Mouse (Mus musculus) CH12.LX (cell line): ENCODE data around the gene Tia1. TPM values are rescaled to one million over a fixed set of nuclear protein-coding genes. Genes with fewer than 3 reads are reported as not detected.
A peak's percentile ranks its signal among the peaks of the same experiment; 100 is the strongest.

Source experiments
- DNase-seq: peaks from one replicate; pipeline ENCODE4 v3.0.0-alpha.2; 2013; ENCODE audit errors: extremely low read depth
- H3K27ac ChIP-seq: 2 replicates; pipeline ENCODE4 v1.5.1; 2012; ENCODE audit warnings: low read depth, mild to moderate bottlenecking, control low read depth, moderate library complexity; ENCODE audit not compliant: insufficient read depth
- H3K27me3 ChIP-seq: replicated peaks from 2 replicates; pipeline ENCODE3; 2012; ENCODE audit warnings: inconsistent platforms
- H3K36me3 ChIP-seq, 2 experiments: replicated peaks in 1 of 2; 2 replicates each; pipeline versions ENCODE3 to v1.6.1; 2012; ENCODE audit warnings: inconsistent platforms in 1 of 2, low read length in 1 of 2, mild to moderate bottlenecking in 1 of 2, mixed read lengths in 1 of 2, moderate library complexity in 1 of 2; ENCODE audit not compliant: control insufficient read depth in 1 of 2, insufficient read depth in 1 of 2
- H3K4me1 ChIP-seq, 2 experiments: 2 replicates each; pipeline ENCODE4 v1.6.1; 2012; ENCODE audit warnings: inconsistent platforms in 1 of 2, moderate library complexity in 1 of 2; ENCODE audit not compliant: insufficient read depth in 2 of 2, control insufficient read depth in 1 of 2
- H3K4me2 ChIP-seq: 2 replicates; pipeline ENCODE4 v1.6.1; 2012; ENCODE audit warnings: low read depth, mild to moderate bottlenecking, control low read depth; ENCODE audit not compliant: poor library complexity, insufficient read depth, severe bottlenecking
- H3K4me3 ChIP-seq, 3 experiments: fragments of 150-350 bp in 1 of 3; sonication (generic) in 1 of 3; replicated peaks in 1 of 3; 2 replicates each; pipeline versions ENCODE3 to v1.5.1; 2011 to 2012; ENCODE audit warnings: low read depth in 2 of 3, low read length in 2 of 3, mild to moderate bottlenecking in 2 of 3, moderate library complexity in 2 of 3, control low read depth in 1 of 3, improper control_type of control experiment in 1 of 3, inconsistent platforms in 1 of 3, mixed read lengths in 1 of 3; ENCODE audit not compliant: poor library complexity in 1 of 3
- H3K79me2 ChIP-seq: replicated peaks from 2 replicates; pipeline ENCODE4 v1.6.1; 2012; ENCODE audit warnings: mild to moderate bottlenecking, moderate library complexity; ENCODE audit not compliant: control insufficient read depth, poor library complexity, insufficient read depth, severe bottlenecking; ENCODE audit errors: extremely low read depth
- H3K9ac ChIP-seq: 2 replicates; pipeline ENCODE4 v1.6.1; 2012; ENCODE audit warnings: low read depth, mild to moderate bottlenecking, control low read depth, moderate library complexity; ENCODE audit not compliant: insufficient read depth
- H3K9me3 ChIP-seq: replicated peaks from 2 replicates; pipeline ENCODE3; 2012; ENCODE audit warnings: low read length, inconsistent platforms, mixed read lengths
- BHLHE40 ChIP-seq: IDR thresholded peaks from 2 replicates; pipeline ENCODE4 v1.6.1; 2011; ENCODE audit warnings: mild to moderate bottlenecking, low read depth, low read length, improper control_type of control experiment
- CHD1 ChIP-seq: IDR thresholded peaks from 2 replicates; pipeline ENCODE4 v1.6.1; 2012; ENCODE audit warnings: low read depth, low read length, improper control_type of control experiment, inconsistent platforms
- CTCF ChIP-seq, 2 experiments: IDR thresholded peaks in 1 of 2; conservative IDR thresholded peaks in 1 of 2; 2 replicates each; pipeline ENCODE4 v1.5.1; 2011 to 2012; ENCODE audit warnings: low read depth in 2 of 2, low read length in 2 of 2, improper control_type of control experiment in 1 of 2, inconsistent platforms in 1 of 2, mild to moderate bottlenecking in 1 of 2, moderate library complexity in 1 of 2
- E2F4 ChIP-seq: IDR thresholded peaks from 2 replicates; pipeline ENCODE4 v1.6.1; 2011; ENCODE audit warnings: low read depth, low read length, improper control_type of control experiment; ENCODE audit not compliant: insufficient replicate concordance
- ELF1 ChIP-seq: IDR thresholded peaks from 2 replicates; pipeline ENCODE4 v1.6.1; 2014; ENCODE audit warnings: low read depth, mild to moderate bottlenecking, inconsistent platforms, low read length, improper control_type of control experiment
- JUND ChIP-seq: conservative IDR thresholded peaks from 2 replicates; pipeline ENCODE4 v1.6.1; 2011; ENCODE audit warnings: low read depth, low read length, improper control_type of control experiment
- MAX ChIP-seq: IDR thresholded peaks from 2 replicates; pipeline ENCODE4 v1.6.1; 2011; ENCODE audit warnings: low read length, improper control_type of control experiment
- MEF2A ChIP-seq: IDR thresholded peaks from 2 replicates; pipeline ENCODE4 v1.6.1; 2014; ENCODE audit warnings: low read depth, mild to moderate bottlenecking, inconsistent platforms, low read length, improper control_type of control experiment, borderline replicate concordance
- MXI1 ChIP-seq: IDR thresholded peaks from 2 replicates; pipeline ENCODE4 v1.6.1; 2011; ENCODE audit warnings: mild to moderate bottlenecking, low read depth, low read length, improper control_type of control experiment
- NRF1 ChIP-seq: IDR thresholded peaks from 2 replicates; pipeline ENCODE4 v1.6.1; 2014; ENCODE audit warnings: low read depth, mild to moderate bottlenecking, inconsistent platforms, low read length, improper control_type of control experiment, moderate library complexity
- POLR2AphosphoS2 ChIP-seq: IDR thresholded peaks from 2 replicates; pipeline ENCODE4 v1.6.1; 2011; ENCODE audit warnings: low read depth, low read length, improper control_type of control experiment
- RAD21 ChIP-seq: IDR thresholded peaks from 2 replicates; pipeline ENCODE4 v1.6.1; 2011; ENCODE audit warnings: low read depth, mild to moderate bottlenecking, low read length, improper control_type of control experiment, moderate library complexity
- SIN3A ChIP-seq: IDR thresholded peaks from 2 replicates; pipeline ENCODE4 v1.6.1; 2012; ENCODE audit warnings: low read length, improper control_type of control experiment, inconsistent platforms
- SMC3 ChIP-seq: IDR thresholded peaks from 2 replicates; pipeline ENCODE4 v1.6.1; 2011; ENCODE audit warnings: low read depth, low read length, improper control_type of control experiment
- TBP ChIP-seq: conservative IDR thresholded peaks from 2 replicates; pipeline ENCODE4 v1.6.1; 2011; ENCODE audit warnings: low read depth, low read length, improper control_type of control experiment
- TCF12 ChIP-seq: IDR thresholded peaks from 2 replicates; pipeline ENCODE4 v1.6.1; 2014; ENCODE audit warnings: low read depth, mild to moderate bottlenecking, inconsistent platforms, low read length, improper control_type of control experiment
- UBTF ChIP-seq: IDR thresholded peaks from 2 replicates; pipeline ENCODE4 v1.6.1; 2012; ENCODE audit warnings: low read depth, mild to moderate bottlenecking, inconsistent platforms, low read length, improper control_type of control experiment, moderate library complexity
- USF2 ChIP-seq: conservative IDR thresholded peaks from 2 replicates; pipeline ENCODE4 v1.6.1; 2011; ENCODE audit warnings: low read depth, low read length, improper control_type of control experiment
- ZKSCAN1 ChIP-seq: IDR thresholded peaks from 2 replicates; pipeline ENCODE4 v1.6.1; 2012; ENCODE audit warnings: low read depth, inconsistent platforms, low read length, improper control_type of control experiment, borderline replicate concordance
- dilution Hi-C: fragments of 300-500 bp; cut with MboI; formaldehyde crosslinking; loops from 2 replicates; pipeline ENCODE4 v1.14.3; 2020; ENCODE audit warnings: low sequenced_read_pairs; ENCODE audit not compliant: extremely low pct_unique_long_range_greater_than_20kb, extremely low pct_ligation_motif_present
- in situ Hi-C: fragments of 300-500 bp; cut with MboI; formaldehyde crosslinking; loops from 3 replicates; pipeline ENCODE4 v1.14.3; 2019; ENCODE audit warnings: low sequenced_read_pairs, low pct_ligation_motif_present, low pct_unique_long_range_greater_than_20kb, mixed read lengths
- polyA plus RNA-seq: library from polyadenylated mRNA; unstranded; fragments of >175 nt; gene quantifications from 2 replicates; pipeline ENCODE4 v1.2.1, GENCODE M21; 2012; ENCODE audit warnings: low read depth; ENCODE audit not compliant: insufficient read length
- total RNA-seq, 2 experiments: library from RNA; depleted of rRNA; stranded (reverse); fragments of 300-350 nt in 1 of 2; fragments of >200 nt in 1 of 2; gene quantifications; 2 replicates each; pipeline ENCODE4 v1.2.3; 2012 to 2014

Tia1 gene
- total and polyA plus RNA-seq, 3 experiments: 31.8 to 41.4 (median 34.0) TPM

DNA sequence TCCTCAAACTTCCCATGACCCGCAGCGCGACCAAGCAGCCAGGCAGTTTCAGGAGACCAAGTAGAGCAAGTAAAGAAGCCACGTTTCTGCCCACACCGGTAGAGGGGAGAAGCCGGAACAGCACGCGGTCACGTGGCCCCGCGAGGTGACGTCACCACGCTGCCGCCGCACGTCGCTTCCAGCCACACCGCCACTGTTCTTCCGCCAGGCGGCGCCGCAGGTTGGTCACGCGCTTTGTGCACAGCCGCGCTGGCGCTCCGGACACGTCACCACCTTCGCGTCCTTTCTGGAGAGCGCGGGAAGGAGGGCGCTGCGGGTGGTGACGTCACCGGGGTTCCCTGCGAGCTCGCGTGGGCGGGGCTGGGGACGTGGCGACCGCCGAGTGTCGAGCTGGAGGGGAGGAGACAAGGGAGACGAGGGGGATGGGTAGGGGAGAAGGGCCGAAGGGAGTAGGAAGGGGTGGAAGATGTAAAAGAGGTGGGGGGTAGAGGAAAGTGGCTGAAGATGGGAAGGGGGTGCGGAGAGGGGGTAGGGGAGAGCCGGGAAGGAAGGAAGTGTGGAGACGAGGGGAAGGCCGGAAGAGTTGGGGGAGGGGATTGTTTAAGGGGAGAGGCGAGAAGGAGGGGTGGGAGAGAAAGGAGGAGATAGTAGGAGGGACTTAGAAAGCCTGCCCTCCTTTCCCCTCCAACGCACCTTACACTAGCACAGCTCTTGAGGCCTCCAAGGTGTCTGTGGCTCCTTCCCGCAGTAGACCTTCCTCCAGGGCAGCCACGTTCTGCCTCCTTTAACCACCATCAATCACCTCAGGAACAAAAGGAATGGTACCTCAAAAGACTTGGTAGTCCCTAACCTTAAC lies 68.3 kb downstream of the Tia1 start (continued):
- TF ChIP-seq SIN3A: 0 out of 2 replicates have a peak, but pooled peaks have one; percentile 39
- peak; percentile 94 for TF ChIP-seq USF2
- peak; percentile 98 for TF ChIP-seq BHLHE40
- peak; percentile 88 for TF ChIP-seq SMC3
- TF ChIP-seq ZKSCAN1: no peak
- peak; percentile 99 for TF ChIP-seq MAX
- TF ChIP-seq CTCF (conservative IDR thresholded peaks at IDR 0.05 in 1 of 2, IDR thresholded peaks at IDR 0.05 in 1 of 2; ENCODE audit: low read depth in 2 of 2, low read length in 2 of 2): peak in 1 of 2 experiments; percentile 95; a peak in 2 of 4 replicates
- peak; percentile 96 for TF ChIP-seq TBP
- peak; percentile 83; the same call in 1 of the 2 replicates for TF ChIP-seq MEF2A
- TF ChIP-seq MXI1: peak; percentile 94

DNA sequence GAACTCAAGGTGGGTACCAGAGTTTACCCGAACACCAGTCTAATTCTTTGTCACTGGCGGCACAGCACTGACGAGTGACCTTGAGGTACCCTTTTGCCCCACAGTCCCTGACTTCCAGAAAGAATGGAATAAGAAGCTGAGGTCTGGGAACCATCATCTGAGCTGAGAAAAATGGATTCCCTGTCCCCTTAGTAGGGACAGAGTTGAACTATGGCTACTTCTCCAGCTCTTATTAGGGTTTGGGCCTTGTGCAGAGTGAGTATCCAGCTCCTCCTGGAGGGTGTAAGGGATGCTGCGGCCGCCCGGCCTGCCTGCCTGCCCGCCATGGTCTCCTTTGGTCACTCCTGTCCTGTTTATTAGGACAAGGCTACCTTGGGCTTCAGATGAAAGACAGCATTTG lies 69.1 kb downstream of the Tia1 start:
- peak; percentile 33 for DNase-seq
- in situ Hi-C loops: no loop called here
- H3K36me3 ChIP-seq: peaks cover 0 to 28% of the 10 kb centered on the region in 2 experiments

DNA sequence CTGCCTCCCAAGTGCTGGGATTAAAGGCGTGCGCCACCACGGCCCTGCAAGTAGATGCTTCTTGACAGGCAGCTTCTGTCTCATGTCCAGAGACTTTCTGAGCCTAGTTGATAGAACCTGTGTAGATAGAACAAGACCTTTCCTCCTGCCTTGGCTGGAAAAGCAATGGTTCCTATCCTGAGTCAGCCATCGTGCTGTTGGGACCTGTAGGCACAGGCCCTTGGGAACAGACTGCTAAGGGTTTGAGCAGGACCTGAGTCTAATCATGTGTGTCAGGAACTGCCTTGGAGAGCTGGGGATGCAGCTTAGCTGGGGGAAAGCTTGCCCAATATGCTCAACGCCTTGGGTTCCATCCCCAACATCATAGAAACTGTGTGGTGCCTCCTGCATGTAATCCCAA lies 70.1 kb downstream of the Tia1 start:
- no peak for DNase-seq
- no peak for TF ChIP-seq TCF12
- TF ChIP-seq JUND: no peak
- no peak for TF ChIP-seq USF2
- TF ChIP-seq E2F4: no peak
- TF ChIP-seq CHD1: no peak
- TF ChIP-seq POLR2AphosphoS2: no peak
- no peak for TF ChIP-seq NRF1
- TF ChIP-seq, all 38 proteins: peak for 0
- in situ Hi-C loops (no loop called here), dilution Hi-C loops (no loop called here)
- H3K36me3 ChIP-seq: peaks cover 0 to 25% of the 10 kb centered on the region in 2 experiments
- H3K4me3 ChIP-seq: no peak overlapping the region
- no peak overlapping the region for H3K27ac ChIP-seq
- H3K4me2 ChIP-seq: no peak overlapping the region
- H3K9ac ChIP-seq: no peak overlapping the region
- H3K79me2 ChIP-seq: no peaks in the 10 kb centered on the region
- peaks cover 7 to 25% of the 10 kb centered on the region in 2 experiments; a peak in 3 of 4 replicates for H3K4me1 ChIP-seq
- no peaks in the 10 kb centered on the region for H3K9me3 ChIP-seq
- H3K27me3 ChIP-seq: no peaks in the 10 kb centered on the region

More for the DNA sequence above, 69.1 kb downstream of the Tia1 start:
- peak overlapping the region; percentile 73 for H3K4me2 ChIP-seq
- peak overlapping the region; percentile 91 for H3K9ac ChIP-seq
- dilution Hi-C loops: no loop called here
- TF ChIP-seq ELF1 (no peak), SIN3A (peak; percentile 12), UBTF (peak; percentile 39; the same call in 1 of the 2 replicates), CTCF (conservative IDR thresholded peaks at IDR 0.05 in 1 of 2, IDR thresholded peaks at IDR 0.05 in 1 of 2; ENCODE audit: low read depth in 2 of 2, low read length in 2 of 2) (peak in 1 of 2 experiments; percentile 43; a peak in 2 of 4 replicates), RAD21 (peak; percentile 6), MEF2A (no peak)
- TF ChIP-seq, all 38 proteins: peak for 4
- no peaks in the 10 kb centered on the region for H3K79me2 ChIP-seq
- H3K4me1 ChIP-seq: peaks cover 7 to 25% of the 10 kb centered on the region in 2 experiments; a peak in 3 of 4 replicates
- H3K4me3 ChIP-seq: peak overlapping the region; percentile 24 to 65 (median 51)
- H3K9me3 ChIP-seq: no peaks in the 10 kb centered on the region
- H3K27ac ChIP-seq: no peak overlapping the region; the same call in 1 of the 2 replicates
- H3K27me3 ChIP-seq: no peaks in the 10 kb centered on the region
